24 mouse cellular contexts compared by ENCODE assay signal in the genomic region with DNA sequence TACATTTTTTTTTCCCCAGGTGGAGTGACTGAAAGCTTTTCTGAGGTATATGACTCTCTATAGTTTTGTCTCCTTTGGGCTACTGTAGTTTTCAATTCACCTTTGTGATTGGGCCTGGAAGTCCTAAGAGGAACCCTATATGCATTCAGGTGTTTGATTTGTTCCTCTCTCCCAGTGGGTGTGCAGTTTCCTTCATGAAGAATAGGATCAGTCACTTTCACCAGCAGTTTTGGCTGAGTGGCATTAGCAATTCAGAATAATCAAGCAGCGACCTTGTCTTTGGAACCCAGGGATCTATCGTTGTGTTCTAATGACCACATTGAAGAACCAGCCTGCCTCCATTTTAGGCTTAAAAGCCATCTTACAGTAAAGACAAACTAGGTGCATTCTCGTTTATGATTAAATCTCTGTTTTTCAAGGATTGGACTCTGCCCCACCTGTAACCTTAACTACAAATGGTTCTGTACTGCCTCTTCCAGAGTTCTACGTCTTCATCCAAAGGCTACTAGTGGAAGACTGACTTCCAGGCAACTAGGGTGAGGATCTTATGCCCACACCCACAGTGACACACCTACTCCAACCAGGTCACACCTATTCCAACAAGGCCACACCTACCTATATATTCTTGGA.
"Had no signal": no experiment of that assay in that cellular context is flagged by ENCODE, and none has a peak within 500 bp of the region (broad histone marks: within the 10 kb centered on the region; RNA-seq: fewer than 3 reads in every experiment).

No protein-coding gene starts in this region.

- H3K9ac ChIP-seq: heart, embryonic 13.5 days; heart, embryonic 15.5 days; hindbrain, embryonic 13.5 days; hindbrain, embryonic 15.5 days; limb, embryonic 13.5 days; limb, embryonic 15.5 days; liver, embryonic 12.5 days; liver, embryonic 14.5 days had no signal

- H3K36me3 ChIP-seq: heart, embryonic 13.5 days; heart, embryonic 15.5 days; hindbrain, embryonic 13.5 days; hindbrain, embryonic 15.5 days; limb, embryonic 13.5 days; limb, embryonic 15.5 days; liver, embryonic 12.5 days had no signal

- H3K4me3 ChIP-seq: heart, adult 2 months; heart, embryonic 13.5 days; heart, embryonic 15.5 days; hindbrain, embryonic 13.5 days; hindbrain, embryonic 15.5 days; layer of hippocampus, adult 2 months; left cerebral cortex, adult 2 months; limb, embryonic 13.5 days; limb, embryonic 15.5 days; liver, embryonic 12.5 days had no signal

- ATAC-seq: hindbrain, postnatal 0 days; intestine, embryonic 16.5 days; liver, embryonic 12.5 days had no signal

- H3K4me1 ChIP-seq: heart, embryonic 13.5 days; heart, embryonic 15.5 days; hindbrain, embryonic 13.5 days; hindbrain, embryonic 15.5 days; limb, embryonic 13.5 days; limb, embryonic 15.5 days; liver, embryonic 12.5 days had no signal

- DNase-seq: gastrocnemius, postnatal 14 days; gastrocnemius, postnatal 36 days; heart, adult 11 months; heart, adult 2 months; heart, postnatal 14 days; heart, postnatal 36 days; kidney, adult 18-20 months; kidney, postnatal 14 days; kidney, postnatal 36 days; left cerebral cortex, postnatal 4 days had no signal

- H3K27ac ChIP-seq: heart, adult 2 months; heart, embryonic 13.5 days; heart, embryonic 15.5 days; hindbrain, embryonic 13.5 days; hindbrain, embryonic 15.5 days; hindbrain, postnatal 0 days; kidney, postnatal 0 days; layer of hippocampus, adult 2 months; left cerebral cortex, adult 2 months; limb, embryonic 13.5 days; limb, embryonic 15.5 days; liver, embryonic 12.5 days; liver, embryonic 14.5 days had no signal

- H3K27me3 ChIP-seq: heart, embryonic 13.5 days; heart, embryonic 15.5 days; hindbrain, embryonic 13.5 days; hindbrain, embryonic 15.5 days; limb, embryonic 13.5 days; limb, embryonic 15.5 days; liver, embryonic 12.5 days had no signal

- H3K9me3 ChIP-seq: heart, embryonic 13.5 days; heart, embryonic 15.5 days; hindbrain, embryonic 13.5 days; hindbrain, embryonic 15.5 days; limb, embryonic 13.5 days; limb, embryonic 15.5 days; liver, embryonic 12.5 days had no signal

- H3K4me2 ChIP-seq: heart, embryonic 11.5 days; heart, embryonic 13.5 days; heart, embryonic 15.5 days; hindbrain, embryonic 13.5 days; hindbrain, embryonic 15.5 days; limb, embryonic 13.5 days; limb, embryonic 15.5 days; liver, embryonic 12.5 days had no signal
